Mouse (Mus musculus) left cerebral cortex, adult 18-20 months (tissue): ENCODE data around the gene Sycp1. TPM values are rescaled to one million over a fixed set of nuclear protein-coding genes. Genes with fewer than 3 reads are reported as not detected.
A peak's percentile ranks its signal among the peaks of the same experiment; 100 is the strongest.

Experiments
- DNase-seq, 2 experiments: peaks; one replicate each; pipeline ENCODE4 v3.0.0; 2021 to 2022; ENCODE audit warnings: low spot score in 2 of 2, mixed read lengths in 1 of 2
- long read RNA-seq, 2 experiments: library from polyadenylated mRNA; stranded (forward); transcript quantifications; one replicate each; pipeline ENCODE4 v2.0.0; 2021
- total RNA-seq, 2 experiments: library from RNA; stranded (reverse); gene quantifications; 2 replicates each; pipeline ENCODE4 v1.2.3; 2021

Gene Sycp1
- not detected for total RNA-seq
- long read RNA-seq, experiment 1 = 0 reads
- long read RNA-seq, experiment 2 = 0 reads

DNA sequence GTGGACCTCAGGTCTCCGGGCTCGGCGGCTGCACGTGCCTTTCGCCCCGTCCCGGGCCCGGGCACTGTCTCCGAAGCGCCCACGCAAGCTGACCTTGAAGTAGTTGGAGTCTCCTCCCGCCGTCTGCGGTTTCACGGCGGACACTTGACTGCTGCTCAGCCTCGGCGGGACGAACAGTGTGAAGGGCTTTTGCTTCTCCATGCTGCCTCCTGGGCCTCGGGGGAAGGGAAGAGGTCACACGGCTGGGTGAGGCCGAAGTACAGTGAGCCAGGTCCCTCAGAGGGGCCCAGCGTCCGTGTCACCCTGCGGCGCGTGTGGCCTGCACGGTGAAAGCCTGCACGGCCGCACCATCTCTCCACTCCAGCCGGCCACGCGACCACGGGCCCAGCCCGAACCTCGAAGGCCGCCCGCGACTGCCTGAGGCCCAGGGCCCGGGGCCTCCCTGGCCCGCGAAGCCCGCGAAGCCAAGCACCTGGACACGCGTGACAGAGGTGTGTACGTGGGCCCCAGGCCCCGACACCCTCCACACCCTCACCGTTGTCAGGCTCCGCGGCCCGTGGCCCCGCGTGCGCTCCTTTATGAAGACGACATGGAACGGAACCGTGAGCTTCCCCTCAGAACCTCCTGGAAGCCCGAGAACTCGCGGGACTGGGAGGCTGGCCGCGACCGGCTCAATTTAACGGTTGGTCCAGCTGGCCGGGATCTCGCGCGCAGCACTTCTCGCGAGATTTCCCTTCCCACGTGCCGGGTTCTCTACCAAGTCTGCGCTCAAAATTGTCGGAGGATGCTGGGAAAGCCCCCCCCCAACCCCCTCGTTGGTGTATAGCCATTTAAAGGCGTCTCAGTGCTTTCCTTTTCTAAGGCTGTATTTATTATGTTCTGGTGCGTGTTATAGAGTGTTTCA, at the start of gene Sycp1:
Gene Sycp1, minus strand, starts transcription at position 650 of the 904 bp plus-strand sequence.
- DNase-seq = no peak

DNA sequence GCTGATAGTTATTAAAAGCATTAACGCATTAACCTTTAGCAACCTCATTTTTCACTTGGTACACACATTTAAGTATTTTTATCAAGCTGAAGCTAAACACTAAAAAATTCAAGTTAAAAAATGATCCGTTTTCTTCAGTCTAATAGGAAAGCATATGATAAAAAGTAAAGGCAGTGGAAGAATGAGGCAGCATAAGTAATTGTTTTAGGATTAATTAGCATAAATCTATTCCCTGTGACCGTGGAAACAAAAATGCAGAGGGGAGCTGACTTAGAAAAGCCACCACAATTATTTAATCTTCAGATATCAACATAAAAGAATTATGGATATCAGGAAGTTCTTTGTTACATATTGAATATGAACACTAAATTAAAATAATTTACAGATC, 44.4 kb upstream of the Sycp1 start:
- DNase-seq = no peak

DNA sequence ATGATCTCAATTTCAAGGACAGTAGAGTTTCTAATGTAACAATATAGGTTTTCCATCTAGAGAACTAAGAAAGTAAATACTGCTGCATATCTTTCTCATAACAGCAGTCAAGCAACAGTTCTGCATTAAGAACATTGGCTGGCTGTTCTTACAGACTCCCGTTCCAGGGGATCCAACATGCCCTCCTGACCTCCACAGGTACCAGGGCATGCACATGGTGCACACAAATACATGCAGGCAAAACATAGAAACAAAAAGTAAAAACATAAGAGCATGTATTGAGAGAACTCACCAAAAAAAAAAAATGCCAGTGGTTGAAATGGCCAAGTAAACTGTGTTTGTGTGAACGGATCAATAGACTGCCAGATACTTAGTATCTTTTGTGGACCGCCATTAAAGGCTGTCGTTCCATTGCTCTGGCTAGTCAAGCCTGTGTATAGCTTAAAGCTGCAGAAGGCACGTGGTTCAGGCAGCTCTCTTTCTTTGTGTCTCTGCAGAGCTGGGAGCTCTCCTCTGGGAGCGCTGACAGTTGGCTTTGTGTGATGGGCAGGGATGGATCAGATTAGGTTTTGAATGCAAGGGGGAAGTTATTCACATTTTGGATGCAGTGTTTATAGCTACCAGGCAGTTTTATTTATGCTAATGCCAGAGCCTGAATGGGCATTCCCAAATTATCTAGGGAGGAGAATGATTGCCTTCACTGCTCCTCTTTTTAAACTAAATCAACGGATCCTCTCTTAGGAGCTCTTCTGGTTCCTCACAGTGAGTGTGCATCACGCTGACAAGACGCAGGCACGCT, 43.8 kb upstream of the Sycp1 start:
- DNase-seq = no peak

DNA sequence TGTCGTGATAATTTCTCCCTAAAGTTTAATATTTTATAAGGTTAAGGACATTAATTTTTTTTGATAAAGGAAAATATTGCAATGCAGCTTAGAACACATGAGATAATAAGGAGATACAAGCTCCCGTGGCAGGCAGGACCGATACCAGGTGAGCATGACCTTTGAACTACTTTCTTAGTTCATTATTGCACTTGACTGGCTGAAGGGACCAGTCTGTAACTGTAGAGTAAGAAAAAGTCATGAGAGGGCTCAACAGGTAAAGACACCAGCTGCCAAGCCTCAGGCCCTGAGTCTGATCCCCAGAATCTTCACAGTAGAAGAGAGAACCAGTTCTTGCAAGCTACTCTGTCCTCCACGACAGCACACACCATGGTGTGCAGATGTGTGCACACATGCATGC, 41.0 kb upstream of the Sycp1 start:
- no peak for DNase-seq

DNA sequence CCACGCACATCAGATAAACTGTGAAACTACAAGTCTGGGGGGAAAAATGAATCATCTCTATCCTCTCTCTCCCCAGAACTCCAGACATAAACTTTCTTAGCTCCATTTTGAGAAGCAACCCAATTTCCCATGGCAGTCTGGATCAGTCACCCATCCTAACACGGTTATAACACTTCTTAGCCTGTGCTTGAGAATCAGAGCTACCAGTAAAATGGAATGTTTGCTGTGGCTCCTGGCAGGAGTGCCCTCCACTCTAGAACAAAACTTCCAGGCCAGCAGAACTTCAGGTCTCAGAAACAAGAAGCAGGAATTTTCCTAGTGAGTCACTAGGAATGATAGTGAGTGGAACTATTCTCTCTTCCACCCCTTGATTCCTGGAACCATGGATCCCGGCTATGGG, 34.6 kb upstream of the Sycp1 start:
- no peak for DNase-seq

GRCm38 (mm10) chr3:102970067-102970466, 34.2 kb upstream of the Sycp1 start:
- no peak for DNase-seq

DNA sequence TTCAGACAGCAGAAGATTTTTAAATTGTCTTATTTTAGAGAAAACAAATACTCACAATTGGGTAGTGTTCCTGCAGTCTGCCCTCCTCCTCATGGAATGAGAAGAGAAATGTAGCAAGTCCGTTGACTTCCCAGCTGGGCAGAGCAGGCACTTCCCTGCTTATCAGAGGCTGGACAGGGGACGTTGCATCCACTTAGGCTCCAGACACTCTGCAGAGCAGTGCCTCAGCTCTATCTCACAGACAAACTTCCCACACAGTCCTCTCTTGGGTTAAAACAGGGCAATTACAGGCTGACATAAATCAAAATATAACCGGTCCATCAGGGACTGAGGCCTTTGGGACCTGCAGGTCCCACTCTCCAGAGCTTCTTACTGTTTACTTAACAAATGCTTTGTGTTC, 28.1 kb upstream of the Sycp1 start, which contains the start of gene Nr1h5:
Gene Nr1h5, minus strand, starts transcription at position 101 of the 400 bp plus-strand sequence.
- DNase-seq = no peak

- no peak for DNase-seq
Observed at GRCm38 (mm10) chr3:102955596-102955995, 19.7 kb upstream of the Sycp1 start.

- DNase-seq = no peak
Observed at GRCm38 (mm10) chr3:102955143-102955542, 19.2 kb upstream of the Sycp1 start.

GRCm38 (mm10) chr3:102954476-102954875, 18.6 kb upstream of the Sycp1 start:
- no peak for DNase-seq

DNA sequence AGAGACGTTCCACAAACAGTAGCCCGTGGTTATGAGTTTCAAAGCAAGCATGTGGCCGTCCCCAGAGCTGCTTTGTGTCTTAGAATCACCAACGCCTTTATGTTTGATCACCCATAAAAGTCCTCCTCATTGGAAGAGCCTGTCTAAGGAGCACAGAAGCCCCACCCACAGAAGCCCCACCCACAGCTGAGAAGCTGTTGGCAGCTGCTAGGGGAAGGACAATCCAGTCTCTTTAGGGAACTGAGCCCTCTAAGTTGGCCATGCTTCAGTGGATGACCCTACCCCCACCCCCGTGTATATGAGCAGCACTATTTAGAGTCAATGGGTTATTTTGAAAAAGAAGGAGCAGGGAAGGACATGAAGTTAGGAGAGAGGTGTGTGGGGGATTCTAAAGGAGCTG, 11.0 kb upstream of the Sycp1 start:
- no peak for DNase-seq

- DNase-seq = no peak
Observed at GRCm38 (mm10) chr3:102946312-102946711, 10.4 kb upstream of the Sycp1 start.

GRCm38 (mm10) chr3:102938100-102938499, 2.2 kb upstream of the Sycp1 start:
- no peak for DNase-seq

DNA sequence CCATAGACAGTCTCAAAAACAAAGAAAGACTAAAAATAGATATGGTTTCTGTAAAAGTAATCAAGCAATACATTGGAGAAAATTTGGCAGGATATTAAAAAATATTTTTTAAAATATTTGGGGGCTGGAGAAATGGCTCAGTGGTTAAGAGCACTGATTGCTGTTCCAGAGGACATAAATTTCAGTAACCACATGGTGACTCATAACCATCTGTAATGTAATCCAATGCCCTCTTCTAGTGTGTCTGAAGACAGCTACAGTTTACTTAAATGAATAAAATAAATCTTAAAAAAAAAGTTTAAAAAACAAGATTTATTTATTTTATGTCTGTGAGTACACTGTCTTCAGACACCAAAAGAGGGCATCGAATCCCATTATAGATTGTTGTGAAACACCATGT, 36.8 kb downstream of the Sycp1 start:
- DNase-seq = no peak

DNA sequence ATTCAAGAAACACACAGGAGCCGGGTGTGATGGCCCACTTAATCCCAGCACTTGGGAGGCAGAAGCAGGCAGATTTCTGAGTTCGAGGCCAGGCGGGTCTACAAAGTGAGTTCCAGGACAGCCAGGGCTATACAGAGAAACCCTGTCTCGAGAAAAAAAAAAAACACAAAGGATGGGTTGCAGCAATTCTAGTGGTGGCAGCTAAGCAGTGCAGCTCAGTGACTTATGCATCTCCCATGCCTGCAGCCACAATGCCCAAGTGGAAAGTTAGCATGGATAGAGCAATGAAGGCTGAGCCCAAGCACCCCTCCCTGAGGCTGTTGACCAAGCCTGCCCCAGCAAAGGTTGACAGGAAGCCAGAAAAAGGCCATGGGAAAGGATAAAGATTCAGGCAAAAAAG, 55.4 kb downstream of the Sycp1 start:
- DNase-seq = no peak

DNA sequence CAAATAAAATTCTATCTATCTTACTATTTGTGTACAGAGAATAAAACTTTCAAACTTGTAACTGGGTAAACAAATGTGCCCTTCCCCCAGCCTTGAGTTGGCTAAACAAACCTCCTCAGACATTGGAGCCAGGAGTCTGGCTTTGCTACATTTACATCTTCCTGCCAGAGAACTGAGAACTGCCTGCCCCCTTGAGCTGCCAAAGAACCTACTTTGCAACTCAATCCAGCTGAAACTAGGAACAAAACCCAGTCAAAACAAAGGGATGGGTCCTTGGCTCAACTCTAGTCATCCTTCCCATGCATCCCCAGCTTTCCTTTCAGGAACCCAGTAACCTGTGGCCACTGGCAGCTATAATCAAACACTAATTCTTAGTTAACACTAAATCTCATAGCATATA, 87.2 kb downstream of the Sycp1 start:
- no peak for DNase-seq

DNA sequence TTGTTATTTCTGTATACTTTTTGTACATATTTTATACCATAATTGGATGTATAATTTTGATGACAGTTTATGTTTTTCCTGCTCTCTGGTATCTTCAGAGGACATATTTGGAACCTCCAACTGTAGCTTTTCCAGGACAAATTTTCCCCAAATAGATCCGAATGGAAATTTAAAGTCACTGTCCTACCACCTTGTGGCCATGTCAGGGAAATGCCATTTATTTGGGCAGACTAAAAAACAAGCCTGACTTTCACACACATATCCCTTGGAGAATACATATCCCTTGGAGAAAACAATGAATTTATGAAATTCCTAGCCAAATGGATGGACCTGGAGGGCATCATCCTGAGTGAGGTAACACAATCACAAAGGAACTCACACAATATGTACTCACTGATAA, 93.5 kb downstream of the Sycp1 start:
- no peak for DNase-seq

- DNase-seq = peak; percentile 72 to 86
Observed at GRCm38 (mm10) chr3:102803937-102804336, 132.0 kb downstream of the Sycp1 start.

DNA sequence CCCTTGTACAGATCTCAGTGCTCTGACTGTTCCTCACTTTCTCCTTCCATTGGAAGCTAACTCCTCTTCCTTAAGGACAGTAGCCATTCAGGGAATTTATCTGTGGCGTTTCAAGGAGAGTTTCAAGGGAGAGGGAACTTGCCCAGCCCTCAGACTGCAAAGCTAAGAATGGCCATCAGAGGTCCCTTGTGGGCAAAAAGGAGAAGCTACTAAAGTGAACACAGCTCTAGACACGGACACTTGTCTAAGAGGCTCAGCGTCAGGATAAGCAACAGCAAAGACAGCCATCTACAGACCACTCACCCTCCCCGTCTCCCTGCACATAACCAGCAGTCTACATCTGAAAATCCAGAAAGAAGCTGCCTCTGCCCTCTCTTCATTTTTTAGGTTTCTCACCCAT, 148.5 kb downstream of the Sycp1 start:
- no peak for DNase-seq

GRCm38 (mm10) chr3:102782618-102783017, 153.3 kb downstream of the Sycp1 start, which contains the start of gene Tshb:
Tshb (minus strand) TSS chr3:102782718.
- DNase-seq = no peak

- DNase-seq = no peak
Observed at GRCm38 (mm10) chr3:102773018-102773417, 162.9 kb downstream of the Sycp1 start.
